Mouse (Mus musculus) lung, postnatal 14 days (tissue): ENCODE data around the gene Dmac2.
A peak's percentile ranks its signal among the peaks of the same experiment; 100 is the strongest.
"Not testable (repeated sequence)": the region's sequence is repeated elsewhere in the genome, so short reads cannot be mapped to it uniquely, and the experiment has no call there.

Experiments
- DNase-seq: peaks from one replicate; pipeline ENCODE4 v3.0.0; 2021

The Dmac2 gene

DNA sequence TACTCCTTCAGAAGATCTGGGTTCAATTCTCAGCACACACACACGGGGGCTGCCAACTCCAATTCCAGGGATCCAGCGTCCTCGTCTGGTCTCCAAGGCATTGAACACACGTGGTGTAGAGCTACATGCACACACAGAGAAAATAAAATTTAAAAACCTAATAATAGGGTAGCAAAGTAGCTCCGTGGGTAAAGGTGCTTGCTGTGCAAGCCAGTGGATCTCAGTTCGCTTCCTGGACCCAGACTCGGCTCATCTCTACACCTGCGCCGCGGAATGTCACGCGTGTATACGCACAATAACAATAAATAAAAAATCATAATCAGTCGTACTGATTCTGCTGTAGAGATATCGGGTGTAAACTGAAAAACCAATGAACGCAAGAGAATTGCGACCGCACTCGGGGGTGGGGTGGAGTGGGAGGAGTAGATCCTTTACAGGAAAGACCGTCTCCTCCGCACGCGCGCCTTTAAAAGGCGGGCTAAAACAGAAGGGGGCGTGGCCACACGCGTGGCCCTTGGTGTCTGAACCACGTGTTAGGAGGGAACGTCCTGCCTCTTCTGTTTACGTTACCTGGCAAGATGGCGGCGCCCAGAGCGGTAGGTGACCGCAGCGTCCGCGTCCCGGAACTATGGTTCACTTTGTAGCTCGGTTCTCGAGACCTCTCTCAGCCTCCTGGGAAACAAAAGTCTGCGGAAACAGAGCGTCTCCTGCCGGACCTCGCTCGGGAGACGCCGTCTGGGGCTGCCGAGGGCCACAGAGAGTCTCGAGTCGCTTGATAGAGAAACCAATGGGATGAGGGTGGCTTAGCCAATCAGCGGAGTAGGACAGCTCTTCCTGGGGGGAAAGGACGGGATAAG, at the start of gene Dmac2:
Dmac2 (plus strand) TSS at position 550 of the 857 bp plus-strand sequence.
- DNase-seq = peak; percentile 93

DNA sequence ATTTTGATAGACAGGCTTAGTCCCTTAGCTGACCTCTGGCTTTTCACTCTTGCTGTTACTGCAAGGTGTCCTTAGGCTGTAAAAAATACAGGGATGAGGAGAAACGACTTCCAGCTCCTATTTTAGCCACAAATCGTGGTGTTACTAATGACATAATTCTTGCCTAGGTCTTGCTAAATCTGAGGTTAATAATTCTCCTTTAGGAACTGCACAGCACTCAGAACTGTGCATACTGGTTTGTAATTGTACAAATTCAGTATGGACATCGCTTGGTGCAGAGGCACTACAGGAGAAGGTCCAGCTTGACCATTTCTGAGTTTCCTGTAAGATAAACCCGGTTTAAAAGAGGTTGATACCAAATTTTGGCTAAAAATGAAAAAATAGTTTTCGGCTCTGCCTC, 45.4 kb upstream of the Dmac2 start:
- not testable (repeated sequence) for DNase-seq

DNA sequence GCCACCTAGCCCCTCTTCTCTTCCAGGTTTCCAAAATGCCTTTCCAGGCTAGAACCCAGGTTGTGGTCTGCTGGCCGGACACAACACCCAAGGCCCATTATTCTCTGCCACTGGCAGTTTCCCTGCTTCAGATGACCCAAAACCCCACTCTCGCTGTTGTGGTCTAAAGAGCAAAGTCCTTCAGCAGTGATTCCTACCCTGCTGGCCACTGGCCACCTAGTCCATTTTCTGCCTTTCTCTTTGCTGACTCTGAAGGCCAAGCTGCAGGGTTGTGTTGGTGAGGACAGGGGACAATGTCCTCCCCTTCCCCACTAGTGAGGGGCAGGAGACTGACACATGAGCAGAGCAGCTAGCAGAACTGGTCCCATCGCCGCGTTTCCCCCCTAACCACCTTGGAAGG, 44.1 kb upstream of the Dmac2 start:
- DNase-seq = no peak

DNA sequence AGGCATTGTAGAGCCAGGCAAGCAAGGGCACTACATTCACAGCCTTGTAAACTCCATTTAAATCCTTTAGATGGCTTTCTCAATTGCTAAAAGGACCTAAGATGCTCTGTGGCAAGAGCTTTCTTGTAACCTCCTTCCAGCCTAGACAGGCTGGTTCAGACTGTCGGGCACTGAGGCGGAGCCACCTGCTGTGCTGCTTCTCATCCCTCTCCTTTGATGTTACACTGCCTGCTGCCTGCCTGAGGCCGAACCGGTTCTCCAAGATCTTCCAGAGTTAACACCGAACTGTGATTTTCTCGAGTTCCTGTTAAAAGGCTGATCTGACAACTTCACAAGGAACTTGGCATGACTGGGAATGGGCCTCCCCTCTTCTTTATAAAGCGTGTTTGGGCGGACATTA, 43.3 kb upstream of the Dmac2 start:
- DNase-seq = no peak

DNA sequence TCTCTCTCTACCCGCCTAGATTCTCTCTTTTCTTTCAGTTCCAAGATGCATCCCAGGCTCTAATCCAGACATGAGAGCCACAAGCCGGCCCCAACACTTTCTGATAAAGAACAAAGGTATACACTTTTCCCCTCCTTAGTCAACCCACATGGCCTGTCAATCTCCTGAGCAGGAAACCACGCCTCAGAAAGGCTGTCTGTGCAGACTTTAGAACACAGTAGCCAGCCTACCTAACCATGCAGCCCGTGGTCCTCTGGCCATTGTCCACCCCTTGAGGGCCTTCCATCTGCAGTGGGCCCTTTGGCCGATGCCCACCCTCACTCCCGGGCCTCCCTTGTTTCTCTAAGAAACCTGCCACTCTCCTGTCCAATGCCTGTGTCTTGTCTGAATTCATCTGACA, 42.9 kb upstream of the Dmac2 start:
- DNase-seq = not testable (repeated sequence)

DNA sequence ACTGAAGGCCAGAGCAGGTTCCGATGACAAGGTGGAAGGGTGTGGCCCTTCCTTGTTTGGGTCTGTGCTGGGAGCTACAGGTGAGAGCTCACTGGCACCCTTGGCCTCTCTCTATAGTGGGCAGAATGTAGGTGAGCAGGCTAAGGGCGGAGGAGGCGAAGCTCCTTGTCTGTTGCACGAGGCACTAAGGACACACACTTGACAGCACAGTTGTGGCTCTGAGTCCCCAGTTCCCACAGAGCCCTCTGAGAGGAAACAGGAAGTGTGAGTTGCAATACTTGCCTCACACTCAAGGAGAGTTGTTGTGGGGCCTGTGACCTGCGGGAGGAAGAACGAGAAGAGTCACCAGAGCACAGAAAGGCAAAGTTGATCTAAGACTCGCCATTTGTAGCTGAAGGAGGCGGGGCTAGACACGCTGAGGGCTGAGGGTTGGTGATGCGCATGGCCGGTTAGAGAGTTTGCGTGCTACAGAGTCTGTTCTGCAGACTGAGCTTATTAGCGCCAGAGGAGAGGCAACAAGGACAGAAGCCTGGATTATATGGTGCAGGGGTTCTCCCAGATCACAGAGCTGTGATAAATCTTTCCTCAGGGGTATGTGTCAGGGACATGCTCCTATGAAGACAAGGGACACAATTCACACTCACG, 42.3 kb upstream of the Dmac2 start:
- not testable (repeated sequence) for DNase-seq

DNA sequence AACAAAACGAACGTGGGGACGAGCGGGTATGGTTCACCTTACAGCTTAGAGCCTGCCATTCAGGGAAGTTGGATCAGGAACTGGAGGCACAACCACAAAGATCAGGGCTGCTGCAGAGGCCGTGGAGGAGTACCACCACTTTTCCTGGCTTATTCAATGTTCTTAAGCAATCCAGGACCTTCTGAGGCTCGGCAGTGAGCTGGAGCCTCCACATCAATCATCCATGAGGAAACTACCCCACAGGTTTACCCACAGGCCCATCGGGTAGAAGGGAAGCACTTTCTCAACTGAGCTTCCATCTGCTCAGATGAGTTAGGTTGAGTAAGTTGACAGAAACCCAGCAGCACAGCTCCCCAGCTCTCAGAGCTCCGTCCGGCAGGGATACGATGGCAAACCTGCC, 39.8 kb upstream of the Dmac2 start:
- DNase-seq = no peak

DNA sequence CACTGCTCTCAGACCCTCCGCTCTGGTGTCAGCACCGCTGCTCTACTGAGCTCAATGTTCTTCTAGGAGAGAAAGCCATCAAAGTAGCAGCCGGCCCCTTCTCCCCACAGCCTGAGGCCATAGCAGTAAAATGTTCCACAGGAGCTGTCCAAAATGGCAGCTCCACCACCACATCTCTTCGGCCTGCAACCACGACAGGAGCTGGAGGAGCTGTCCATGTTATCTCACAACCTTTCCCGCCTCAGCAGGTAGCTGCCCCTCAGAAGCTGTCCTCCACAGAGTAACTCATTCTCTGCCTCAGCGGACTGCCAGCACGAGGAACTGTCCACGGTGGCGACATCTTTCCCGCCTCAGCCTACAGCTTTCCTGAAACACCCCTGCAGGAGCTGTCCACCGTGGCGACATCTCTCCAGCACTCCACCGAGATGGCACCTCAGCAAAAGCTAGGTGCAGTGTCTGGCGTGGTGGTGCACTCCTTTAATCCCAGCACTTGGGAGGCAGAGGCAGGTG, 36.9 kb upstream of the Dmac2 start:
- DNase-seq = no peak

DNA sequence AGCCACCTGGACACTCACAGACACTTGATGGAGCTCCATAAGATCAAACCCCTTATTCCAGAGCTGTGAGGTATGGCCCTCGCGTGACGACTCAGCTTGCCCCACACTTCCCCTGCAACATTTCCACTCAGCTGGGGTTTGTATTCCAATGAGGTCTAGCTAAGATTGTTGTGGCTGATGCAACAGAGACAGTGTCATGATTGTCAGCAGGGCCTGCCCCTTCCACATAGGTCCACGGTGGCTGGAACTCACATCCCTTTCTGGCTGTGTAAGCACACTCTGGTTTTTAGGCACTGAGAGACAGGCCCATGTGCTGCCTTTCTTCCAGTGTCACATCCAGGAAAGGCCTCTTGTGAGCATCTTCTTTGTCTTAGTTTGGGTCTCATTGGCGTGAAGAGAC, 34.6 kb upstream of the Dmac2 start:
- no peak for DNase-seq

DNA sequence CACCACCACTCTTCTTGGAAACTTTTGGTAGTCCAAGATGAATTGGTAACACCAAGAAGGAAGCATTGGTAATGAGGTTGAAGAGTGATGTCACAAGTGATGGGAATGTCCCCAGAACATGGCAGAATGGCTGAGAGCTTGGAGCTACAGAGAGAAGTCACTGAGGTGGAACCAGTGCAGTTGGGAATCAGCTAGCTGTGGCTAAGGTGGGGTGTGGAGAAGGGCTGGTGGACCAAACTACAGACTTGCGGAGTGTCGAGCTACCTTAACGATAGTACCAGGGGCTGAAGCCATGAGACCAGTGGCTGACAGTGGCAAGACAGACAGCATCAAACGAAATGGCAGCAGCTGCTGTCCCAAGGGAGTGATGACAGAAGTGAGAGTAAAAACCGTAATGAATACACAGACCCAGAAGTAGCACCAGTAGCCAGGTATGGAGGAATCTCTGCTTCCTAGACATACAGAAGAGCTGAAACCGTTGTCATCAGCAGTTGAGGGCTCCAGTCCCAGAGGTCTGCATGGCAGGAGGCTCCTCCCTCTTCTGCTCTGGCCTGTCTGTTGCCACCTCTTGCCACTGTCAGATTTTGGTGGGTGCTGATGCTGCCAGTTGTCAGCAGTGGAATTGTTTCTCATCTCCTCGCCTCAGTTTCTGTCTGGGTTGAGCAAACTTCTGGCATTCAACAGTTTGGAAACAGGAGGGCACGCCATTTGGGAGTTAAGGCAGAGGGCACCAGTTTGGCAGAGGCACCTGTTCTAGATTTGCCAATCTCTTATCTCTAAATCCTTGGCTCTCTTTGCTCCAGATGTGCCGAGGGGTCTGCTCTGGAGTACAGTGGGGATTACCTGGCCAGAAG, 33.6 kb upstream of the Dmac2 start:
- no peak for DNase-seq

DNA sequence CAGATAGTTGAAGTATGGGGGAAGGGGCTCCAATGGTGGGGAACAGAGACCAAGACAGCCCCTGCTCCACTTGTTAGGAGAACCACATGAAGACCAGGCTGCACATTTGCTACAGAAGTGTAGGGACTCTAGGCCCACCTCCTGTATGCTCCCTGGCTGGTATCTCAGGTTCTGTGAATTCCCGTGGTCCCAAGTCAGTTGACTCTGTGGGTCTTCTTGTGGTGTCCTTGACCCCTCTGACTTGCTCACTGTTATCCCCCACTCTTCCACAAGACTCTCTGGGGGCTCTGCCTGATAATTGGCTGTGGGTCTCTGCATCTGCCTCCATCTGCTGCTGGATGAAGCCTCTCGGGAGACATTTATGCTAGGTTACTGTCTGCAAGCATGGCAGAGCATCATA, 28.0 kb upstream of the Dmac2 start:
- DNase-seq = no peak

DNA sequence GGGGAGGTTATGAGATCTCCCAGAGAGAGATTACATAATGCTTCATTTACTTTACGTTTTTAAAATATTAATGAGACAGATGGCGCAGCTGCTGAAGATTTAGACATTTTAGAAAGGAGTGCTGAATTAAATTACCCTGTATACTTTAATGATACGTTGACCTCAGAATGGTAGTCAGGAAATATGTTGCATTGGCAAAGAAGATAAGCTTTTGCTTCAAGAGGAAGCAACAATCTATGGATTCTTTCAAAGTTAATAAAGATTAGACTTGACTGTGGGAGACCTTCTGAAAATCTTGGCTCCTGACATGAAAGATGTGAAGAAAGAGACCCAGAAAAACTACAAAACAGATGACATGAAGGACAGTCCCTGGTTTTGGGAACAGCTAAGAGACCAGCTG, 25.4 kb upstream of the Dmac2 start:
- DNase-seq = no peak

DNA sequence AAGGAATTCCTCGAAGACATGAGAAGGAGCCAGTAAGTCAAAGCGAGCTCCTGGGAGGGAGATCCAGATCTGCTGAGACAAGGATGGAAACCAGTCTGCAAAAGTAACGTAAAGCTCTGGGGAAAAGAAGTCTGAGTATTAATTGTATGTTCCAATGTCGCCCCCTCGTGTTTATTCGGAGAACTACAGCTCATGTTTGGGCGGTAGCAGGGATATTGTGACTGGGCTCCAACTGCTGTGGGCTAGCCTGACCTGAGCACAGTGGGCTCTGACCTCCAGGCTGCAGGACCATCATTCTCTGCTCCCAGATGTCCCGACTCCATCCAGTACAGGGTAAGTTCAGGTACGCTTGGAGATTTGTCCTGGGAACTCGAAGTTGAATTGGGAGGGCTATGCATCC, 19.6 kb upstream of the Dmac2 start:
- DNase-seq = peak; percentile 80

DNA sequence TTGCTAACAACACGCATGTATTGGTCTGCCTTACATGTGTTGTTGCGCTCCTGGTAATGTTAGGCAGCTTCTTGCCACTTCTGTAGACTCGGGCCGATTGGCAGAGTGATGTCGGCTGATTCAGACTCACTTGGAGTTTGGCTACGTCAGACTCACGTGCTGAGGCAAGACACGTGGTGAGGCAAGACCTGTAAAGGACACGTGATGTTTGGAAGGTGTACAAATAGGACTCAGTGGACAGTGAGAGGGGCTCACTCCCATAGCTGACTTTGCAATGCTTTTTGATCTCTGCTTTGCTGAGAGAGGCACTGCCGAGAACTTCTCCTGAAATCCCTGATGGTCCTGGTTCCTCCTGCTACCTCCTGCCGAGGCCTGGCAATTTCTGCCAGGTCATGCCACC, 18.5 kb upstream of the Dmac2 start:
- DNase-seq = no peak

DNA sequence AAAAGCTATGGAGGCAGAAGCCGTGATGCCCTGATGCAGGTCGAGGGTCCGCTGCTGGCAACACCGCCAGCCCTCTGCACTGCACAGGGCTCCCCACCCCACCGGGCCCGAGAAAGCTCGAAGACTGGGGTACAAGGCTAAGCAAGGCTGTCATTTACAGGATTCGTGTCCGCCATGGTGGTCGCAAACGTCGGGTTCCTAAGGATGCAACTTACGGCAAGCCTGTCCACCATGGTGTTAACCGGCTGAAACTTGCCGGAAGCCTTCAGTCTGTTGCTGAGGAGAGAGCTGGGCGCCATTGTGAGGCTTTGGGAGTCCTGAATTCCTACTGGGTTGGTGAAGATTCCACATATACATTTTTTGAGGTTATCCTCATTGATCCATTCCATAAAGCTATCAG, 17.9 kb upstream of the Dmac2 start:
- no peak for DNase-seq

DNA sequence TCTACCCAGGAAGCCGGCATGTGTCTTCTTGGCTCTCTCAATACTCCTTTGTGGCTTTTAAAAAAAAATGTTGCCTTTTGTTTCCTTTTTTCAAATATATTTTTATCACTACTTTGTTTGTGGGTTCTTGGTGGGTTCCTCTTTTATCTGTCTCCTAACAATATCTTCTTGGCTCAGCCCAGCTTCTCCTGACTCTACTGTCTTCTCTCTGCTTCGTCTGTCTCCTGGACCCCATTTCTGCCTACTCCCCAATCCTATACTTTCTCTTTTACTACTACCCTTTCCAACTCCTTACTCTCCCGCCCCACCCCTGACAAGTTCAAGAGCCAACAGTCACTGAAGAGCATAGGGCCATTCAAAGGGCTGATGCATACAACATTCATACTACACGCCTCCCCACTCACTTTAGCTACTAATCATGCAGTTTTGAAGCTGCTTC, 12.6 kb upstream of the Dmac2 start:
- DNase-seq = no peak

DNA sequence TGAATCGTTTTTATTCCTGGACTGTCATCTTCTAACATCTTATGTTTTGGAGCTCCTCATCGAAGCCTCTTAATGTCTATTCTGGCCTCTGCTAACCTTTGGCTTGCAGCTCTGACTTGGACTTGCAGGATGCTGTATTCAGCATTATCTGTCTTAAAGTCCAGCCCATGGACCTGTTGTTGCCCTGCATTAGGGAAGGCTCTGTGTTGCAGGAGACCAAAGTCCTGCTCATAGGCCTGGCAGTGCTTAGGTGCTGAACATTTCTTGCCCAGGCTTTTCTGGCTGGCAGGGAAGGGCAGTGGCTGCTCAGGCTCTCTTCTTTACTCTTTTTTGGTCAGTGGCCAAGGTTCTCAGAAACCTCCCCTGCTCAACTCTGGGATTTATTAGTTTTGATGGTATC, 12.0 kb upstream of the Dmac2 start:
- DNase-seq = no peak

DNA sequence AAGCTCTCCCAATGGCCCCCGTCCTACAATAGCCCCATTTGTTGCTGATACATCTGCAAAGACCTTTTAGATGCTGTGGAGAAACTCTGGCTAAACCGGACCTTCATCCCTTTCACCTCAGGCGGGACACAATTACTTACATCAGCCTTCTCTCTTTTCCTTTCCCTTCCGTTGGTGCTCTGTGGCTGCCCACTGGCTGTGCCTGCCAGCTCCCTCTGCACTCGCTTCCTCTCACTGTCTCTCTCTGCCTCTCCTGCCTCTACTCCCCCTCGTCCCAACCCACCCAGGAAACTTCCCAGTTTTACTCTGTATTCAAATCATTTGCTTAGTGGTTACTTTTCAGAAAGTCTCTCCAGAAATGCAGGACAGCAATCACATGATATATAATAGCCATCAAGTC, 9.2 kb upstream of the Dmac2 start:
- DNase-seq = no peak

DNA sequence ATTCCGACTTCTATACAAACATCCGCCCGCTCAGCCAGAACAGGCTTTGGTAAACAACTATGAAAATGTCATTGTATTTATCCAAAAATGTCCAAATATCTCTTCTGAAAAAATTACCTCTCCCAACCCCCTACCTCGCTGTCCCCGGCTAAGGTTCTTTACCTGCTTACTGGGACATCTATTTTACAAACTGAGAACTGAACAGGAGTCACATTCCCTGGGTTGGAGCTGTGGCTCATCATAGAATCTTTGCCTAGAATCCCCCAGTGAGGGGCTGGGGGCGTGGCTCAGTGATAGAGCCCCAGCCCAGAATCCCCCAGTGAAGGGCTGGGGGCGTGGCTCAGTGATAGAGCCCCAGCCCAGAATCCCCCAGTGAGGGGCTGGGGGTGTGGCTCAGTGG, 7.7 kb upstream of the Dmac2 start:
- no peak for DNase-seq

DNA sequence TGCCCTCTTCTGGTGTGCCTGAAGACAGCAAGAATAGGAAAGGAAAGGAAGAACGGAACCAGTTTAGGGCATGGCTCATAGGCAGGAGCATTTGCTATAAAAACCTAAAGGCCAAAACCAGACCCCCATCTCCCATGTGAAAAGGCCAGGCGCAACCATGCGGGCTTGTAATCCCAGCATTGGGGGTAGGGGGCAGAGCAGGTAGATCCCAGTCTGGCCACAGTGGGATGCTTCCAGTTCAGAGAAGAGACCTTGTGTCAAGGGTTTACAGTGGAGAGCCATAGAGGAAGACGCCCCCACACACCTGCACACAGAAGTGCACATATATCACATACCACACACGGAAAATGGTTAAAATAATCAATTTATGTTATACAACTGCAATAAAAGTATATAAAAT, 5.1 kb upstream of the Dmac2 start:
- no peak for DNase-seq

DNA sequence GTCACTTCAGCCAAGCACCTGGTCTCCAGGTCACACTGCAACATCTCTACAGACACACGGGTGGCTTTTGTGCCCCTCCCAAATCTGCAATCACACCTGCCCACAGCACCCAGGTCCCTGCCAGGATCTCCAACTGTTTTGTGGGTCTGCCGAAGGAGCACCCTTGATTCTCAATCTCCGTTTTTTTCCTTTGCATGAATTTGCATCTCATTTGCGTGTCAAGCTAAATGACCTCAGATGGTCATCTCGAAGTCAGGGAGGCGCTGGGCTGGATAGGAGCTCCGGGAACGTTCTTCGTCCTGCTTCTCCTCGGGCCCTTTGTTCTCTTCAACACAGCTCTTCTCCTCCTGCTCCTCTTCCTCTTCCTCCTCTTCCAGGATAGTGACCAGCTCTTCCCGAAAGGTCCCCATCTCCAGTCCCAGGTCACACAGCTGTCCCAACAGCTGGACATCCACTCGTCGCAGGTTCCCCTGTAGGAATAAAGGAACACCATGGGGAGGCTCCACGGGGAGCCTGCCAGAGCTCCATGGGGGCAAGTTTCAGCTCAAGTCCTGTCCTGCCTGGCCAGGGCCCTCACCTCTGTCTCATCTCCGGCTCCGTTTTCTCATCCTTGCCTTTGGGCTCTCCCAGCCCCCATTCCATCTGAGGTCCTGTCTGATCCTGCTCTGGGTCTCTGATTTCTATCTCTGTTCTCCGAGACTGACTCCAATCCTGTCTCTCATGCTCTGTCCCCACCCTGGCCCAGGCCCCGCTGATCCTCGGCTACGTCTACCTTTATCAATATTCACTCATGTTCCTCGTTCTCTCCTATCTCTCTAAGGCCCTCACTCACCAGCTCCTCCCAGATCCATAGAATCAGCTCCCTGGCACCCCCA, 4.1 kb upstream of the Dmac2 start:
- no peak for DNase-seq

DNA sequence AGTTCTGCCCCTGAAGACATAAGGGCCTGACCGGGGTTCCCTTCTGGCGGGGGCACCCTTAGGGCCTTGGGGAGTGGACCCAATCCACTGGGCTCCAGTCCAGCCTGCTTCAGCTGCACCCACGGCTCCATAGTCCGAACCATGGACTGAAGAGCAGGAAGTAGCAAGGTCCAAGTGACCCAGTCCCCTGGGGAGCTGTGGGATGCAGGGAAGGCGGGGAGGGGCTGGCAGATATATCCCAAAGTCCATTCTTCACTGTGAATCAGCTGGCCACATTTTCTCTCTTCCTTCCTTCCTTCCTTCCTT, 3.6 kb upstream of the Dmac2 start, which contains the start of gene Erich4:
Erich4 (minus strand) TSS at position 187 of the 306 bp plus-strand sequence.
- no peak for DNase-seq
